Mouse (Mus musculus): ENCODE measurements around the gene Armcx1.
"Not testable (repeated sequence)": the region's sequence is repeated elsewhere in the genome, so short reads cannot be mapped to it uniquely, and the experiment has no call there.

Armcx1 gene

DNA sequence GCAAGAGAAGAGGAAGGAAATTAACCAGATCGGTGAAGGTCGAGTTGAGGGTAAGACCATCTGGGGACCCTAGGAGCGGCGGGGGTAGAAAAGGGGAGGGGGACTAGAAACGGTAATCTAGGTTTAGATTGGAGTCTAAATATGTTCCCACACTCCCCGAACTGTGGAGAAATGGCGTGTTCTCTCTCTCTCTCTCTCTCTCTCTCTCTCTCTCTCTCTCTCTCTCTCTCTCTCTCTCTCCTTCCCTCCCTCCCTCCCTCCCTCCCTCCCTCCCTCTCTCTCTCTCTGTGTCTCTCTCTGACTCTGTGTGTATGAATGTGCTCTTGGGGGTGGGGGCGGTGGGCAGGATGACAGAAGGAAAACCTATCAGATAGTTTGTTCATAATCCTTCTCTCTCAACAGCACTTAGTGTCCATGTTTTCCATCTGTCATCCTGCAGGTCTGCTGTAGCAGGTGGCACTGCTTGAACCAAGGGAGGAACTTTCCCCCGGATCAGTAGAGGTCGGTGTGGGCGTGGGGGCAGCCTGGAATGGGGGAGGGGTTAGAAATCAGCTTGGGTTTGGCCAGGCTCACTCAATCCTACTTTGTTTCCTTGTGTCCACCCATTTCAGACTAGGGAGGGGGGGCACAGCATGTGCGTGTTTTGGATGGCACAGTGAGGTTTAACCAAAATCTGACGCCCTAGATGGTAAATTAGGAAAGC lies 39.7 kb downstream of the Armcx1 start:
- no peak for DNase-seq (ENCODE audit: low spot score)

DNA sequence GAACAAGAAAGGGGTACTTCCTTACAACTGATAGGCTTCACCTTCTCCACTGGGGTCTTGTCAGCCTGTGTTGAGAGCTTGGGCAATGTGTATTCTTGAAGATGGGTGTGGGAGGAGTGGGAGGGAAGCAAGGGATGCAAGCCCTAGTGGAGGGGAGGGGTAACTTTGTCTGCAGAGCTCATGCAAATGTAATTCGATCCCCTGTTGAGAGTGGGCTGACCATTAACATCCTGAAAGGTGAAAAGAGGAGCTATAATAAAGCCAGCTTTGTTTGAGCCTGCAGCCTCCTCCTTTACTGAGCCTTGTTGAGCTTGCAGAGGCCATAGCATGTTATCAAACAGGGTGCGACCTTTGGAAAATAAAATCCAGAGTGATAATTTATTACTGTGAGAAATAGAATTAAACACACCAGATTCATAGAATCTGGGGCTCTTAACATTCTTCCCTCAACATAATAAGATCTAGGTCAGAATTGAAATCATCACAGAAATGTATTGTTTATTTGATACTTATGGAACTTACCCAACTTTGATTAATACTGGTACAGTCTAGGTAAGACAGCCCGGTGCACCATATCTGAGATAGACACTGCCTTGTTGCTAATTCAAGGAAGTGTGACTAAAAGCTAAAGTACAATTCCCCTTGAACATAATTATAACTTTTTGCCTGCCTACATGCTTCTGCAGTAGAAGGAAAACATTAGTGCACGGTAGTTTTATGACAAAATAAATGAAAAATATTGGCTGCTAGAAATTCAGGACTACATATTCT lies 45.9 kb downstream of the Armcx1 start:
- DNase-seq (ENCODE audit: low spot score), result not testable (repeated sequence)
